8 mouse cellular contexts compared by ENCODE assay signal in the genomic region with DNA sequence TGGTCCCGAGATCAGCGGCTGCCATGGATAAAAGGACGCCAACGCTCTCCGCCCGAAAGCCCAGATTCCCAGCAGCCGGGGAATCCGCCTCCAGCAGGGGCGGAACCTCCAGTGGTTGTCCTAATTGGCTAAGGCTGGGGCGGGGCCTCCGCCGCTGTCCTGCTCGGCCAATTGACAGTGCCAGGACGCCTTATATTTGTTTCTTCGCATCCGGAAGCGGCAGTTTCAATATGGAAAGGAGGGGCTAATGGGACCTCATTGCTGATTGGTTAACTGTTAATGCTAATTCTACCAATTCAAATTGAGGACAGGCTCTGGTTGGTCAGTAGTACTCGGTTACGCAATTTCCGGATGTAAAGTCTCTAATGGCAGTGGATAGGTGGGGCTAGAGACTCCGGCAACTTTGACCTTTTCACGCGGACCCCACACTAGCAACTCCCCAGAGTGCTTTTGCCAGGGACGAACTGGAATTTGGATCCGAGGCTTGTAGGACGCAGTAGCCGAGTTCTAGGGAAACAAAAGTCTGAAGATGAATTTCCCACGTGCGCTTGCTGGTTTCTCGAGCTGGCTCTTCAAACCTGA. TPM values are rescaled to one million over a fixed set of nuclear protein-coding genes. Genes with fewer than 3 reads are reported as not detected.
DNase-seq lines count a peak whose midpoint lies in the region; ATAC-seq lines count a peak whose summit lies in the region.

Miip (minus strand) TSS at position 367 of the 582 bp plus-strand sequence.
Fv1 (plus strand) TSS at position 530 of the 582 bp plus-strand sequence.

- WGBS in heart, embryonic 13.5 days, result under 1% methylated on average over 30 of the region's 30 CpGs
- WGBS in liver, embryonic 12.5 days (ENCODE audit: insufficient replicate concordance), result under 1% methylated on average over 30 of the region's 30 CpGs
- WGBS in stomach, embryonic 15.5 days, result under 1% methylated on average over 30 of the region's 30 CpGs

- H3K36me3 ChIP-seq in heart, embryonic 13.5 days, result peaks cover 55% of the 10 kb centered on the region
- peaks cover 57% of the 10 kb centered on the region for H3K36me3 ChIP-seq in liver, embryonic 12.5 days
- H3K36me3 ChIP-seq in stomach, embryonic 15.5 days, result peaks cover 31% of the 10 kb centered on the region; the same call in 1 of the 2 replicates

- no peaks in the 10 kb centered on the region for H3K9me3 ChIP-seq in heart, embryonic 13.5 days
- H3K9me3 ChIP-seq in liver, embryonic 12.5 days (replicated peaks), result no peaks in the 10 kb centered on the region
- no peaks in the 10 kb centered on the region for H3K9me3 ChIP-seq in stomach, embryonic 15.5 days

- peak; percentile 97 for DNase-seq in CD4-positive helper T cell, adult 2 months (ENCODE audit: low read depth, low spot score)
- DNase-seq in fat pad, adult 2 months (ENCODE audit: extremely low read depth, low read depth, low spot score), result peak; percentile 98
- peak; percentile 96 for DNase-seq in kidney, postnatal 10 days
- peak; percentile 94 for DNase-seq in natural killer cell, adult 2 months (ENCODE audit: low spot score in 2 of 2)

- peak; percentile 95 for ATAC-seq in heart, embryonic 13.5 days (ENCODE audit: extremely low read depth, insufficient number of reproducible peaks, low FRiP score, low TSS enrichment)
- peak; percentile 98 for ATAC-seq in liver, embryonic 12.5 days
- peak; percentile 99 for ATAC-seq in stomach, embryonic 15.5 days (ENCODE audit: insufficient read depth, low FRiP score, low read depth)

- H3K27me3 ChIP-seq in heart, embryonic 13.5 days (replicated peaks), result no peaks in the 10 kb centered on the region
- no peaks in the 10 kb centered on the region for H3K27me3 ChIP-seq in liver, embryonic 12.5 days (replicated peaks)
- H3K27me3 ChIP-seq in stomach, embryonic 15.5 days (replicated peaks), result no peaks in the 10 kb centered on the region

- H3K4me2 ChIP-seq in heart, embryonic 13.5 days, result peak within 1 kb of the TSS; percentile 75
- peak within 1 kb of the TSS; percentile 88 for H3K4me2 ChIP-seq in liver, embryonic 12.5 days
- peak within 1 kb of the TSS; percentile 84 for H3K4me2 ChIP-seq in stomach, embryonic 15.5 days

- H3K9ac ChIP-seq in heart, embryonic 13.5 days, result peak within 1 kb of the TSS; percentile 89
- H3K9ac ChIP-seq in liver, embryonic 12.5 days, result peak within 1 kb of the TSS; percentile 81
- peak within 1 kb of the TSS; percentile 65 for H3K9ac ChIP-seq in stomach, embryonic 15.5 days

- peaks cover 11% of the 10 kb centered on the region; the same call in 1 of the 2 replicates for H3K4me1 ChIP-seq in brown adipose tissue, adult 24 weeks (ENCODE audit: control insufficient read depth, insufficient read depth, insufficient read length, low read length)
- H3K4me1 ChIP-seq in heart, embryonic 13.5 days, result peaks cover 36% of the 10 kb centered on the region
- peaks cover 42% of the 10 kb centered on the region for H3K4me1 ChIP-seq in liver, embryonic 12.5 days
- H3K4me1 ChIP-seq in stomach, embryonic 15.5 days, result peaks cover 19% of the 10 kb centered on the region

- H3K27ac ChIP-seq in brown adipose tissue, adult 24 weeks (replicated peaks; ENCODE audit: low read depth, low read length), result peak within 1 kb of the TSS; percentile 35
- H3K27ac ChIP-seq in heart, embryonic 13.5 days (replicated peaks), result peak within 1 kb of the TSS; percentile 80
- peak within 1 kb of the TSS; percentile 75 for H3K27ac ChIP-seq in liver, embryonic 12.5 days
- H3K27ac ChIP-seq in stomach, embryonic 15.5 days, result peak within 1 kb of the TSS; percentile 87

- peak within 1 kb of the TSS; percentile 69 for H3K4me3 ChIP-seq in brown adipose tissue, adult 24 weeks (ENCODE audit: insufficient read depth, low read depth, low read length)
- peak within 1 kb of the TSS; percentile 75 for H3K4me3 ChIP-seq in heart, embryonic 13.5 days
- peak within 1 kb of the TSS; percentile 75 for H3K4me3 ChIP-seq in liver, embryonic 12.5 days
- H3K4me3 ChIP-seq in stomach, embryonic 15.5 days (replicated peaks), result peak within 1 kb of the TSS; percentile 96

RNA-seq across cellular contexts. Expression of gene Miip, which starts in this region (rescaled TPM):
- polyA plus RNA-seq in brown adipose tissue, adult 24 weeks (2012; ENCODE audit: insufficient read depth, insufficient read length, missing spikeins), result 4.0 and 10.3 TPM in 2 replicates
- polyA plus RNA-seq in heart, embryonic 13.5 days (2015; fragmentation: Nextera tagmentation; extraction: Ambion mirVana), result 27.2 and 27.6 TPM in 2 replicates
- 34.6 and 36.0 TPM in 2 replicates for polyA plus RNA-seq in liver, embryonic 12.5 days (2016; fragmentation: Nextera tagmentation; extraction: Ambion mirVana)
- polyA plus RNA-seq in stomach, embryonic 15.5 days (2015; fragmentation: Nextera tagmentation; extraction: Ambion mirVana), result 34.6 and 37.6 TPM in 2 replicates

RNA-seq across cellular contexts. Expression of gene Fv1, which starts in this region (rescaled TPM):
- 3.3 and 5.8 TPM in 2 replicates for polyA plus RNA-seq in brown adipose tissue, adult 24 weeks (2012; ENCODE audit: insufficient read depth, insufficient read length, missing spikeins)
- polyA plus RNA-seq in heart, embryonic 13.5 days (2015; fragmentation: Nextera tagmentation; extraction: Ambion mirVana), result 7.5 and 8.0 TPM in 2 replicates
- 3.8 and 4.1 TPM in 2 replicates for polyA plus RNA-seq in liver, embryonic 12.5 days (2016; fragmentation: Nextera tagmentation; extraction: Ambion mirVana)
- polyA plus RNA-seq in stomach, embryonic 15.5 days (2015; fragmentation: Nextera tagmentation; extraction: Ambion mirVana), result 8.8 and 9.8 TPM in 2 replicates

Comparison
In these comparisons a context has a peak if more than half of its experiments do, and no peak if none do; other contexts are left out.
1. Peak in every context shown above with its lines: DNase-seq, ATAC-seq, H3K4me3 ChIP-seq and H3K27ac ChIP-seq.
2. H3K27ac ChIP-seq: peak in every context shown above with its lines; median percentile 87 in stomach, embryonic 15.5 days; 80 in heart, embryonic 13.5 days; 75 in liver, embryonic 12.5 days; 35 in brown adipose tissue, adult 24 weeks.